Mouse (Mus musculus) v-Abl transformed pro-B cells (cell line): ENCODE results near the gene Maco1.

Source experiments
- in situ Hi-C, 2 experiments: fragments of 400-800 bp; cut with MboI; formaldehyde crosslinking; loops; one replicate each; pipeline ENCODE4 v1.15.1; 2025; ENCODE audit not compliant: unreplicated experiment in 2 of 2

Maco1 gene

GRCm38 (mm10) chr4:134821061-134821460 is 32.1 kb downstream of the Maco1 start:
- in situ Hi-C loops: no loop called here

- in situ Hi-C loops: no loop called here
Observed at GRCm38 (mm10) chr4:134817706-134818105, 35.4 kb downstream of the Maco1 start.

GRCm38 (mm10) chr4:134814229-134814571 is 38.9 kb downstream of the Maco1 start:
- in situ Hi-C loops: no loop called here

GRCm38 (mm10) chr4:134813406-134814228 is 39.5 kb downstream of the Maco1 start:
- in situ Hi-C loops: no loop called here

- in situ Hi-C loops: loop anchor here (5.0 to 10.0 kb wide), 2 partner anchors 73 to 240 kb away; no protein-coding TSS in a partner anchor
Observed at GRCm38 (mm10) chr4:134804765-134805164, 48.4 kb downstream of the Maco1 start.

- in situ Hi-C loops: loop anchor here in 1 of 2 experiments (10.0 kb wide), 1 partner anchor 238 kb away; no protein-coding TSS in a partner anchor
Observed at GRCm38 (mm10) chr4:134802765-134803164, 50.4 kb downstream of the Maco1 start.

- in situ Hi-C loops: loop anchor here in 1 of 2 experiments (10.0 kb wide), 1 partner anchor 237 kb away; no protein-coding TSS in a partner anchor
Observed at GRCm38 (mm10) chr4:134802155-134802554, 51.0 kb downstream of the Maco1 start.

GRCm38 (mm10) chr4:134800693-134801092 is 52.5 kb downstream of the Maco1 start:
- in situ Hi-C loops: loop anchor here in 1 of 2 experiments (10.0 kb wide), 1 partner anchor 236 kb away; no protein-coding TSS in a partner anchor

GRCm38 (mm10) chr4:134800098-134800497 is 53.0 kb downstream of the Maco1 start:
- in situ Hi-C loops: loop anchor here in 1 of 2 experiments (10.0 kb wide), 1 partner anchor 235 kb away; no protein-coding TSS in a partner anchor

GRCm38 (mm10) chr4:134799272-134799671 is 53.9 kb downstream of the Maco1 start:
- in situ Hi-C loops: loop anchor here (5.0 to 10.0 kb wide), 3 partner anchors 54 to 257 kb away; no protein-coding TSS in a partner anchor

GRCm38 (mm10) chr4:134798861-134799260 is 54.3 kb downstream of the Maco1 start:
- in situ Hi-C loops: loop anchor here (5.0 to 10.0 kb wide), 3 partner anchors 54 to 257 kb away; no protein-coding TSS in a partner anchor

GRCm38 (mm10) chr4:134797621-134798020 is 55.5 kb downstream of the Maco1 start:
- in situ Hi-C loops: loop anchor here (5.0 to 10.0 kb wide), 3 partner anchors 53 to 255 kb away; no protein-coding TSS in a partner anchor

- in situ Hi-C loops: loop anchor here (5.0 to 10.0 kb wide), 3 partner anchors 52 to 254 kb away; no protein-coding TSS in a partner anchor
Observed at GRCm38 (mm10) chr4:134796581-134797361, 56.4 kb downstream of the Maco1 start.

- in situ Hi-C loops: loop anchor here (5.0 to 10.0 kb wide), 3 partner anchors 51 to 254 kb away; no protein-coding TSS in a partner anchor
Observed at GRCm38 (mm10) chr4:134795819-134796485, 57.2 kb downstream of the Maco1 start.

GRCm38 (mm10) chr4:134794959-134795358 is 58.2 kb downstream of the Maco1 start:
- in situ Hi-C loops: loop anchor here (5.0 to 10.0 kb wide), 4 partner anchors 50 to 253 kb away; no protein-coding TSS in a partner anchor

- in situ Hi-C loops: loop anchor here (5.0 to 10.0 kb wide), 3 partner anchors 49 to 251 kb away; no protein-coding TSS in a partner anchor
Observed at GRCm38 (mm10) chr4:134793213-134793956, 59.8 kb downstream of the Maco1 start.

- in situ Hi-C loops: loop anchor here (5.0 to 10.0 kb wide), 3 partner anchors 47 to 249 kb away; no protein-coding TSS in a partner anchor
Observed at GRCm38 (mm10) chr4:134791731-134792130, 61.4 kb downstream of the Maco1 start.

- in situ Hi-C loops: no loop called here
Observed at GRCm38 (mm10) chr4:134786946-134787345, 66.2 kb downstream of the Maco1 start.

GRCm38 (mm10) chr4:134784701-134785100 is 68.4 kb downstream of the Maco1 start:
- in situ Hi-C loops: no loop called here
